Mouse (Mus musculus): ENCODE measurements around the gene Gid8.

The Gid8 gene

GRCm38 (mm10) chr2:180748904-180749303 is 39.0 kb downstream of the Gid8 start:
- DNase-seq (ENCODE audit: low spot score in 2 of 2) = no peak

DNA sequence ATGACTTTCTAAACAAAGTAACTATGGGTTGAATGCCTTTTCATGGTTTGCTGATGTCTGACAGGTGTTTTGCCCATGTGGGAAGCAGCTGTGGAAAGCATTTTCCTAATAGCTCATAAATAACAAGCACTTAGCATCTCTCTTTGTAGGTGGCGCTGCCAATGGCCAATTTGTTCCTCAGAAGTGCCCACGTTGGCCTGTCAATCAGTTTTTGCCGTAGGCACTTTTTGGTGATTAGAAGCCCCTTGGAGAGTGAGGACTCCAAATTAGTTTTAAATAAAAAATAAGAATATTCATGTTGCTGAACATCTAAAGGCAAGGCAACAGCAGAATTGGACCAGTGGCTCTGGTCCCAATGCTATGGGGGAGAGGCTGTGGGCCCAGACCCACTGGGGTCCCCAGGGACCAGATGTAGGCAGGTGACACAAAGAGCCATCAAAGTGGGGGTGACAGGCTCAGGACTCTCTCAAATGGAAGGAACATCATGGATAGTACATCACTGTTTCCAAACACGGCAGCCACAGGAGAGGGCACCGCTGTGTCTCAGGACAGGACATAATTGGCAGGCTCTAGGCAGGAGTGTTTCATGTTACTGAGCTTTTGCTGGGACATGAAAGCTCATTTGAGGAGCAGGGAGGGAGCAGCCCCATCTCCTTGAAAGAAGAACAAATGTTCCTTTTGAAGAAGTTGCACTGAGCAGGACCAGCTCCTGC is 45.2 kb downstream of the Gid8 start:
- DNase-seq (ENCODE audit: low spot score in 2 of 2) = no peak

- DNase-seq (ENCODE audit: low spot score in 2 of 2) = peak in 1 of 2 experiments; percentile 51
Measured at GRCm38 (mm10) chr2:180755896-180756295, 46.0 kb downstream of the Gid8 start.

GRCm38 (mm10) chr2:180756786-180757185 is 46.9 kb downstream of the Gid8 start:
- DNase-seq (ENCODE audit: low spot score in 2 of 2) = no peak

DNA sequence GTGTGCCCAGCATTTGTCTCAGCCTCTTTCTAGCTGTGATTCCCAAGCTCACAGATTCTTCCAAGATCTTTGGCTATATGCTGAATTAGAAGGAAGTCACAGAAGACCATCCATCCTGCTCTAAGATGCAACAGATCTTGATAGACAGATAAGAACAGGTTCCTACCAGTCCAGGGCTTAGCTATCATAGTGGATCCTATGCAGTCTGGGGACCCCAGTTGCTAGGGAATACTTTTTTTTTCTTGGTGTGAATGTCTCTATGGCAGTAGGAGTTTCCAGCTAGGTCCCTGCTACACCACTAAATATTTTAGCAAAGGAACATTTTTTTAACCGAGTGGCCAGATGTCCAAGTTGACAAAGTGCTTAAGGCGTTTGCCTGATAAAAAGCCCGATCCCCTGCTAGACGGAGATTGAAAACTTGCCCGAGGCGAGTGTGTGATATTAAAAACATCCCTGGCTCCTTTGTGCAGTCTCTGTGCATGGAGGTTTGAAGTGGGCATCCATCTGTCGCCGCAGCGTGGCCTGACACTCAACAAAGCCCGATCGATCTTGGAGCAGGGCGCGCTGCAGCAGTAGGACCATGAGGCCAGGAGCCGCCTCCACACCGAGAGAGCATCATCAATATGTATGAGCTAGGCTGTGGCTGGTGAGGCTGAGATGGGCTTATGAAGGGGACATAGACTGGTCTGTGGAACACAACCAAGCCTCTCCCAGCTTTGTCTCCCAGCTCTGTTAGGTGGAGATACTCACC is 48.8 kb downstream of the Gid8 start:
- no peak for DNase-seq (ENCODE audit: low spot score in 2 of 2)

DNA sequence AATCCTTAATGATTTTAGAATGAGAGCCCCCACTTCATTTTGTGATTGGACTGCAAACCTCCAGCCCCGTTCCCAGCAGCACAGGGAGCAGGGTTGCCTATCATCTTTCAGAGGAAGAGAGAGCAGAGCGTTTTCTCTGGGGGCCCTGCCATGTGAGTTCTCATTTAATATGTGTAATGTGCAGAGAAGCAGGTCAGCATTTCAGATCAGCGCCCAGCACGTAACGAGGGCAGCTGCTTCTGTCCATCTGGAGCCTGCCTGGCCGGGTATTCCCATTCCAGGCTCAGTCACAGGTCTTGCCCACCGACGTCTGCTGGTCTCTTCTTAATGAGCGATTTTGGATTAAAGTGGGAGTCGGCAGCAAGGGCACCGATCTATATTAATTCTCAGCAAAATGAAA is 55.1 kb downstream of the Gid8 start:
- no peak for DNase-seq (ENCODE audit: low spot score in 2 of 2)

GRCm38 (mm10) chr2:180765713-180766112 is 55.8 kb downstream of the Gid8 start:
- DNase-seq (ENCODE audit: low spot score in 2 of 2) = no peak
